Mouse (Mus musculus) bone marrow, adult 2 months (tissue): ENCODE measurements around the gene Unc119b.

Experiments
- CTCF ChIP-seq: fragments of 200-500 bp; IDR thresholded peaks from 2 replicates; pipeline ENCODE4 v1.5.1; 2011; ENCODE audit warnings: low read length, control low read depth; ENCODE audit not compliant: control insufficient read depth, insufficient read depth
- POLR2A ChIP-seq: fragments of 200-500 bp; IDR thresholded peaks from 2 replicates; pipeline ENCODE4 v1.6.1; 2011; ENCODE audit warnings: low read depth, mild to moderate bottlenecking, control low read depth, low read length, borderline replicate concordance; ENCODE audit not compliant: control insufficient read depth

DNA sequence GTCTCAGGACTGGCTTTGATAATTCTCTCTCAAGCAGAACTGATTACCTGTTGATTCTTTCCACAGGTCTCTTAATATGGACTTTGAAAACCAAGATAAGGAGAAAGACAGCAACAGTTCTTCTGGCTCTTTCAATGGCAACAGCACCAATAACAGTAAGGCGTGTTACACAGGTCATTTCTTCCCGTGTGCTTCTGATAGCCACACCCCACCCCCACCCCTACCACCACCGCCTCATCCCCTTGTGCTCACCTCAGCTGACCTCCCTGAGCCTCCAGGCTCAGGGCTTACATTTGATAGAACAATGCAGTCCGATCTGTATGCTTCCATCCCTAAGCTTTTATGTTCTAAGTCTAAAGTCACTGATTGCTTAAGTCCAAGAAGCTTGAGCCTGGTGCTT, 60.0 kb downstream of the Unc119b start:
- TF ChIP-seq CTCF (no peak), POLR2A (no peak)
